Mouse (Mus musculus): ENCODE data around the gene Zfp362.

- TF ChIP-seq CTCF (conservative IDR thresholded peaks at IDR 0.05; ENCODE audit: insufficient read depth, insufficient read length, low read depth, low read length) (no peak), POLR2A (IDR thresholded peaks at IDR 0.05; ENCODE audit: low read depth, low read length) (no peak)
Observed at GRCm38 (mm10) chr4:128770698-128771097, 35.1 kb downstream of the Zfp362 start.
